Mouse (Mus musculus) liver, postnatal 0 days (tissue): ENCODE results near the gene Mrpl16. TPM values are rescaled to one million over a fixed set of nuclear protein-coding genes. Genes with fewer than 3 reads are reported as not detected.
A peak's percentile ranks its signal among the peaks of the same experiment; 100 is the strongest.

ENCODE experiments used
- ATAC-seq: fragments of 200-750 bp; cut with Nextera tagmentation; 2 replicates; pipeline ENCODE4 v1.8.0; 2017; ENCODE audit warnings: mild to moderate bottlenecking, moderate library complexity
- DNase-seq: peaks from one replicate; pipeline ENCODE4 v3.0.0-alpha.2; 2016
- H3K27ac ChIP-seq: fragments of 300-500 bp; sonication (generic); 2 replicates; pipeline ENCODE4 v1.5.1; 2014; ENCODE audit warnings: antibody characterized with exemption, moderate library complexity, mild to moderate bottlenecking, low read depth
- H3K27me3 ChIP-seq: fragments of 300-500 bp; sonication (generic); 2 replicates; pipeline ENCODE4 v1.6.1; 2014; ENCODE audit warnings: low read length, control low read depth, mixed read lengths; ENCODE audit not compliant: insufficient read depth
- H3K36me3 ChIP-seq: fragments of 300-500 bp; sonication (generic); replicated peaks from 2 replicates; pipeline ENCODE4 v1.6.1; 2014; ENCODE audit warnings: mild to moderate bottlenecking, control low read depth, low read length, moderate library complexity, mixed read lengths; ENCODE audit not compliant: insufficient read depth
- H3K4me1 ChIP-seq: fragments of 300-500 bp; sonication (generic); 2 replicates; pipeline ENCODE4 v1.6.1; 2014; ENCODE audit warnings: antibody characterized with exemption, mild to moderate bottlenecking, control low read depth; ENCODE audit not compliant: insufficient read depth
- H3K4me2 ChIP-seq: fragments of 300-500 bp; sonication (generic); 2 replicates; pipeline ENCODE4 v1.6.1; 2014; ENCODE audit warnings: low read depth, mild to moderate bottlenecking, low read length, moderate library complexity, mixed read lengths
- H3K4me3 ChIP-seq: fragments of 300-500 bp; sonication (generic); 2 replicates; pipeline ENCODE4 v1.5.1; 2014; ENCODE audit warnings: low read depth, low read length
- H3K9ac ChIP-seq: fragments of 300-500 bp; sonication (generic); replicated peaks from 2 replicates; pipeline ENCODE4 v1.6.1; 2014; ENCODE audit warnings: mild to moderate bottlenecking, moderate library complexity
- H3K9me3 ChIP-seq: fragments of 300-500 bp; sonication (generic); 2 replicates; pipeline ENCODE4 v1.6.1; 2016; ENCODE audit warnings: mild to moderate bottlenecking, control low read depth, low read length, mixed read lengths
- CTCF ChIP-seq: sonication (generic); IDR thresholded peaks from 2 replicates; pipeline ENCODE4 v1.5.1; 2016; ENCODE audit warnings: antibody characterized with exemption, low read depth
- EP300 ChIP-seq: IDR thresholded peaks from 2 replicates; pipeline ENCODE4 v1.6.1; 2016; ENCODE audit warnings: antibody characterized with exemption, low read depth, mild to moderate bottlenecking
- WGBS: fragments of 180-500 bp; shearing (Covaris S2); extraction: QIAGEN DNeasy Blood & Tissue Kit; methylation state at CpG from one replicate; pipeline ENCODE4 v1.1.7; 2014; ENCODE audit not compliant: insufficient replicate concordance; 5-methylcytosine and 5-hydroxymethylcytosine counted together
- polyA plus RNA-seq: library from polyadenylated mRNA; unstranded; fragments of >200 nt; fragmentation: Nextera tagmentation; extraction: Ambion mirVana; gene quantifications from 2 replicates; pipeline ENCODE4 v1.2.1, GENCODE M21; 2015

The Mrpl16 gene
- polyA plus RNA-seq, 1 experiment from 2014 or later, result 38.2 TPM

DNA sequence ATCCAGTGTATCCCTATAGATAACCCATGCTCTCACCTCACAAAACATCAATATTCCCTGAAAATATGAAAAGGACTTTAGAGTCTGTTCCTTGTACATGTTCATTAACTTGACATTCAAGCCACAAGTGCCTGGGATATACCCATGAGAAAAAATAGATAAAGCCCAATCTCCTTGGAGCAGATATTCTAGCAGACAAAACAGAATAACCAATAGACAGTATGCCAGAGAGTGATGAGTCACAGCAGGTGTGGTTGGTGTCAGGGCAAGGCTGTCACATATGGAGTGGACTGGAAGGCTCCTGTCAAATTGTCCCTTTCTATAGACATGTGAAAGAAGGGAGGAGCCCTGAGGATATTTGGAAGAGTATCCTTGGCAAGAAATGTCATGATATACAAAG lies 24.5 kb upstream of the Mrpl16 start:
- Histone ChIP-seq H3K4me2 (no peak overlapping the region), H3K27me3 (no peaks in the 10 kb centered on the region), H3K9ac (no peak overlapping the region), H3K9me3 (no peaks in the 10 kb centered on the region), H3K36me3 (no peaks in the 10 kb centered on the region), H3K27ac (no peak overlapping the region), H3K4me3 (no peak overlapping the region), H3K4me1 (no peaks in the 10 kb centered on the region)
- no peak for TF ChIP-seq CTCF
- TF ChIP-seq EP300, result peak; percentile 58
- DNase-seq (no peak), ATAC-seq (peak; percentile 41)

DNA sequence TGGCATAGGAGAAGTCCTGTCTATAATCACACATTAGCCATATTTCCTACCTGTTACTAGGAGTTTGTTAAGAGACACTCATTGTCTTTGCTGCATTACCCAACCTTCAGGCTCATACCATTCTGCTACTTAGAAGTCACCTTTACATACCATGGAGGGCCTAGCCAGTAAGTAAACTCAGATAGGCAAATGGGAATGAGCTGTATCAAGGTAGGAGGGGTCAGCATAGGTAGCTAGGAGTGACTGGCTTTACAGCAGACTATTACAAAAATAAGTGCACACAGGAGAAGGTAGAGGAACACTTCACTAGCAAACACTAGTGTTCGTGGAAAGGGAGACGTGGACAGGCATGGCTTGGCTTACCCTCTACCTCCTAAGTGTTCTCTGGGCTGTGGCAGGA lies 22.9 kb upstream of the Mrpl16 start, which contains the start of gene Gif:
Gene Gif (plus strand): TSS at position 257 of the 400 bp plus-strand sequence.
- DNase-seq (no peak), ATAC-seq (no peak)
- no peaks in the 10 kb centered on the region for H3K27me3 ChIP-seq
- no peak within 1 kb of the TSS for H3K9ac ChIP-seq
- H3K4me1 ChIP-seq, result no peaks in the 10 kb centered on the region
- TF ChIP-seq CTCF (no peak), EP300 (no peak)
- 76% methylated on average over 2 of the region's 2 CpGs for WGBS
- H3K36me3 ChIP-seq, result no peaks in the 10 kb centered on the region
- no peak within 1 kb of the TSS for H3K4me3 ChIP-seq
- H3K27ac ChIP-seq, result no peak within 1 kb of the TSS
- H3K9me3 ChIP-seq, result no peaks in the 10 kb centered on the region
- no peak within 1 kb of the TSS for H3K4me2 ChIP-seq

GRCm38 (mm10) chr19:11765059-11765458 lies 5.1 kb upstream of the Mrpl16 start:
- H3K4me3 ChIP-seq, result no peak overlapping the region
- no peaks in the 10 kb centered on the region for H3K27me3 ChIP-seq
- DNase-seq, result no peak
- TF ChIP-seq EP300 (no peak), CTCF (peak; percentile 37; the same call in 1 of the 2 replicates)
- H3K9ac ChIP-seq, result no peak overlapping the region
- H3K9me3 ChIP-seq, result no peaks in the 10 kb centered on the region
- no peaks in the 10 kb centered on the region for H3K36me3 ChIP-seq
- ATAC-seq, result no peak
- no peak overlapping the region for H3K27ac ChIP-seq
- no peak overlapping the region for H3K4me2 ChIP-seq
- 75% methylated on average over 3 of the region's 3 CpGs for WGBS
- 0 out of 2 replicates have a peak, but pooled peaks cover 5% of the 10 kb centered on the region for H3K4me1 ChIP-seq

DNA sequence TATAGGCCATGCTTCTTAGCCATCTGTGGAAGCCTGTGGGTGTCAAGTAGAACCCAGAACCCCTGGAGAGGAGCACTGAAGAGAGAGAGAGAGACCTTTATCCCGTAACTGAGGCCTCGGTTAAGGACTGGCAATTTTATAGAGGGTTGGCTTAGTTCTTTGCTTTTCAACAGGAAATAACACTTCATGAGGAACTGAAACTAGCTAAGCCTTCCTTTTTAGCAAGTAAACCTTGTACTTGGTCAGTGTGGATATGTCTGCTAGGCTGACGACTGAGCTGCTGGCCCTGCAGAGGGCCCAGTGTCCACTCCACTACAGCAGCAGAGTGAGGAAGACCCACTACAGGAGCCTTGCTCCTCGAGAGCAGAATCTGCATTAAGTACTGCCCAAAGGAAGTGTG lies 3.8 kb upstream of the Mrpl16 start:
- no peak overlapping the region for H3K4me3 ChIP-seq
- H3K4me1 ChIP-seq, result peaks cover 12% of the 10 kb centered on the region; the same call in 1 of the 2 replicates
- no peak for DNase-seq
- 0 out of 2 replicates have a peak overlapping the region, but pooled peaks have one; percentile 9 for H3K9ac ChIP-seq
- no peak for TF ChIP-seq EP300
- TF ChIP-seq CTCF, result no peak
- WGBS, result 35% methylated on average over 4 of the region's 4 CpGs
- no peaks in the 10 kb centered on the region for H3K27me3 ChIP-seq
- no peak for ATAC-seq
- H3K27ac ChIP-seq, result peak overlapping the region; percentile 71
- no peak overlapping the region for H3K4me2 ChIP-seq
- no peaks in the 10 kb centered on the region for H3K9me3 ChIP-seq
- no peaks in the 10 kb centered on the region for H3K36me3 ChIP-seq

DNA sequence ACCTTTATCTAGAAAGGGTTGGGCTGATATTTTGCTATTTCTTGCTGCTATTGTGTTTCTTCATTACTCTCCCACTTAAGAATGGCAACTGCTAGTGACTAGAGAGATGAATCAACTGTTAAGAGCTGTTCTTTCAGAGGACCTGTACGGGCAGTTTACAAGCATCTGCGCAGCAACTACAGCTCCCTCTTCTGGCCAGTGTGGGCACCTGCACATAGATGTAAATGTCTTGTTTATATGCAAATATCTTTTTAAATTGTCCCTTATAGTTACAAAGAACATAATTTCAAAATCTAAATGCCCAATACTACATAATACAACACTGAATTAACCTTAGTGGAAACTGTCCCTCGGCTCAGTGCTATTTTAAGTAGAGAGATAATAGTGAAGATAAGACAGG lies 2.0 kb upstream of the Mrpl16 start:
- no peak for ATAC-seq
- Histone ChIP-seq H3K27ac (no peak overlapping the region), H3K9me3 (no peaks in the 10 kb centered on the region), H3K27me3 (no peaks in the 10 kb centered on the region), H3K4me1 (peaks cover 12% of the 10 kb centered on the region; the same call in 1 of the 2 replicates), H3K36me3 (0 out of 2 replicates have a peak, but pooled peaks cover 3% of the 10 kb centered on the region), H3K4me2 (no peak overlapping the region), H3K9ac (no peak overlapping the region), H3K4me3 (no peak overlapping the region)
- TF ChIP-seq CTCF, result peak; percentile 90
- no peak for TF ChIP-seq EP300
- WGBS, result 6% methylated on average over 3 of the region's 3 CpGs
- DNase-seq, result no peak

- H3K4me1 ChIP-seq, result peaks cover 12% of the 10 kb centered on the region; the same call in 1 of the 2 replicates
- no peak for DNase-seq
- H3K4me3 ChIP-seq, result peak overlapping the region; percentile 72; the same call in 1 of the 2 replicates
- no peaks in the 10 kb centered on the region for H3K27me3 ChIP-seq
- peaks cover 15% of the 10 kb centered on the region for H3K36me3 ChIP-seq
- TF ChIP-seq CTCF, result no peak
- no peak for TF ChIP-seq EP300
- H3K4me2 ChIP-seq, result peak overlapping the region; percentile 80
- 89% methylated on average over 5 of the region's 5 CpGs for WGBS
- no peak for ATAC-seq
- H3K9ac ChIP-seq, result no peak overlapping the region
- H3K27ac ChIP-seq, result no peak overlapping the region
- no peaks in the 10 kb centered on the region for H3K9me3 ChIP-seq
These were observed 802 bp upstream of the Mrpl16 start for GRCm38 (mm10) chr19:11769257-11769920.
